In genomic region chr13:56522821-56523167, GRCm38 (mm10) we compare ENCODE assay signal across 8 mouse cellular contexts. TPM values are rescaled to one million over a fixed set of nuclear protein-coding genes. Genes with fewer than 3 reads are reported as not detected.
A peak's percentile ranks its signal among the peaks of the same experiment; 100 is the strongest.
DNase-seq lines count a peak whose midpoint lies in the region; ATAC-seq and TF ChIP-seq lines count a peak whose summit lies in the region.

No protein-coding gene starts in this region.

- H3K27me3 ChIP-seq in heart, embryonic 15.5 days = no peaks in the 10 kb centered on the region
- no peaks in the 10 kb centered on the region for H3K27me3 ChIP-seq in forebrain, postnatal 0 days (ENCODE audit: insufficient read depth, low read length)

- no peak for DNase-seq in heart, postnatal 14 days
- DNase-seq in ES-E14 (ENCODE audit: low read depth, low spot score) = no peak
- DNase-seq in forebrain, postnatal 0 days = no peak
- no peak for DNase-seq in thymus, postnatal 0 days (ENCODE audit: low spot score)
- no peak for DNase-seq in left cerebral cortex, adult 11 months (ENCODE audit: low spot score)
- no peak for DNase-seq in urinary bladder, adult 2 months (ENCODE audit: low spot score)

- no peak overlapping the region for H3K27ac ChIP-seq in heart, embryonic 15.5 days
- H3K27ac ChIP-seq in ES-E14 (ENCODE audit: insufficient read depth, low read depth, low read length, poor library complexity, severe bottlenecking) (no peak overlapping the region), macrophage (no peak overlapping the region)
- 0 out of 2 replicates have a peak overlapping the region, but pooled peaks have one; percentile 46 for H3K27ac ChIP-seq in forebrain, postnatal 0 days (ENCODE audit: low read depth, low read length)

- no peaks in the 10 kb centered on the region for H3K36me3 ChIP-seq in heart, embryonic 15.5 days
- no peaks in the 10 kb centered on the region for H3K36me3 ChIP-seq in ES-E14 (ENCODE audit: control insufficient read depth, insufficient read depth, low read length, poor library complexity, severe bottlenecking)
- no peaks in the 10 kb centered on the region for H3K36me3 ChIP-seq in forebrain, postnatal 0 days (ENCODE audit: insufficient read depth)
- H3K36me3 ChIP-seq in macrophage (ENCODE audit: inconsistent target) = no peaks in the 10 kb centered on the region

- peak overlapping the region; percentile 93 for H3K4me2 ChIP-seq in heart, embryonic 15.5 days
- peak overlapping the region; percentile 71 for H3K4me2 ChIP-seq in forebrain, postnatal 0 days (ENCODE audit: low read depth)

- no peaks in the 10 kb centered on the region for H3K9me3 ChIP-seq in heart, embryonic 15.5 days (replicated peaks)
- H3K9me3 ChIP-seq in ES-E14 (ENCODE audit: control insufficient read depth, insufficient read depth, low read depth, low read length) = no peaks in the 10 kb centered on the region
- no peaks in the 10 kb centered on the region for H3K9me3 ChIP-seq in forebrain, postnatal 0 days (ENCODE audit: low read length)

- peak overlapping the region; percentile 70 for H3K4me3 ChIP-seq in heart, embryonic 15.5 days
- H3K4me3 ChIP-seq in ES-E14 (ENCODE audit: insufficient read depth in 1 of 2, low read depth in 1 of 2, low read length in 2 of 2, poor library complexity in 1 of 2, severe bottlenecking in 1 of 2) (peak overlapping the region; percentile 60 to 79), macrophage (ENCODE audit: inconsistent target) (peak overlapping the region; percentile 41)
- H3K4me3 ChIP-seq in forebrain, postnatal 0 days (ENCODE audit: low read depth, low read length) = peak overlapping the region; percentile 64

- H3K79me2 ChIP-seq in macrophage (ENCODE audit: inconsistent target) = no peaks in the 10 kb centered on the region

- no peak for TF ChIP-seq CTCF in forebrain, postnatal 0 days (IDR thresholded peaks at IDR 0.05; ENCODE audit: low read depth)

- 6% methylated on average over 8 of the region's 8 CpGs for WGBS in heart, embryonic 15.5 days
- WGBS in forebrain, postnatal 0 days = 3% methylated on average over 8 of the region's 8 CpGs
- WGBS in macrophage (ENCODE audit: missing documents) = 11% methylated on average over 8 of the region's 8 CpGs

- peaks cover 5% of the 10 kb centered on the region for H3K4me1 ChIP-seq in heart, embryonic 15.5 days (replicated peaks)
- no peaks in the 10 kb centered on the region; a peak in 1 of 4 replicates for H3K4me1 ChIP-seq in ES-E14 (ENCODE audit: control insufficient read depth in 2 of 2, insufficient read depth in 2 of 2, low read length in 2 of 2, poor library complexity in 1 of 2)
- no peaks in the 10 kb centered on the region for H3K4me1 ChIP-seq in forebrain, postnatal 0 days (ENCODE audit: insufficient read depth)

- no peak for ATAC-seq in heart, embryonic 15.5 days (replicated peaks; ENCODE audit: insufficient number of reproducible peaks, insufficient read depth, low FRiP score, low read depth)
- peak; percentile 35; the same call in 1 of the 2 replicates for ATAC-seq in forebrain, postnatal 0 days

- in situ Hi-C loops in ES-E14 (cut with MboI; ENCODE audit: low sequenced_read_pairs in 2 of 2, unreplicated experiment in 2 of 2) = no loop called here

- H3K9ac ChIP-seq in heart, embryonic 15.5 days = peak overlapping the region; percentile 66
- H3K9ac ChIP-seq in ES-E14 (ENCODE audit: insufficient read depth, low read depth, low read length, poor library complexity, severe bottlenecking) = peak overlapping the region; percentile 27
- peak overlapping the region; percentile 62 for H3K9ac ChIP-seq in forebrain, postnatal 0 days

- intact Hi-C loops in heart, postnatal 14 days (cut with DNase I) = no loop called here

TF ChIP-seq in ES-E14, 5 proteins besides CTCF, POLR2A, EP300 and RAD21:
- TF ChIP-seq MAFK (IDR thresholded peaks at IDR 0.05; ENCODE audit: insufficient read depth, low read depth, low read length) (no peak), ZC3H11A (IDR thresholded peaks at IDR 0.05; ENCODE audit: borderline replicate concordance, low read depth, low read length) (no peak), ZNF384 (IDR thresholded peaks at IDR 0.05; ENCODE audit: low read depth, low read length) (no peak), CHD2 (IDR thresholded peaks at IDR 0.05; ENCODE audit: low read depth, low read length) (no peak), HCFC1 (IDR thresholded peaks at IDR 0.05; ENCODE audit: borderline replicate concordance, insufficient read depth, low read length) (no peak)

RNA-seq across cellular contexts. Expression of gene Fbxl21, which starts 0.5 kb away (rescaled TPM):
- 0.92 and 0.99 TPM in 2 replicates for polyA plus RNA-seq in heart, embryonic 15.5 days (2015; fragmentation: Nextera tagmentation; extraction: Ambion mirVana)
- total RNA-seq in heart, postnatal 14 days (2021) = under 1 TPM; 0.24 to 0.79 TPM
- total RNA-seq in ES-E14 (2012; rRNA removed) = 0.58 and 1.2 TPM in 2 replicates
- total RNA-seq in forebrain, postnatal 0 days (2014; rRNA removed) = 5.4 and 7.1 TPM in 2 replicates
- 3.4 and 4.3 TPM in 2 replicates for polyA plus RNA-seq in forebrain, postnatal 0 days (2015; fragmentation: Nextera tagmentation; extraction: Ambion mirVana)
- 1 to 10 TPM in 10 of 26 experiments, under 1 TPM in 13, not detected in 3; 0.18 to 2.0 (median 0.92) TPM for total RNA-seq in macrophage (2018; cell fraction: chromatin; rRNA removed)
- total RNA-seq in macrophage (2018; cell fraction: cytosol; rRNA removed) = 1 to 10 TPM in 1 of 26 experiments, under 1 TPM in 25; 0.36 to 1.1 (median 0.52) TPM
- 1 to 10 TPM in 7 of 26 experiments, under 1 TPM in 15, not detected in 4; 0.17 to 2.2 (median 0.77) TPM for total RNA-seq in macrophage (2018; cell fraction: nucleus; rRNA removed)
- polyA plus RNA-seq in macrophage (2018) = 0.55 to 0.82 TPM (median 0.63 TPM) in 3 replicates
- polyA plus RNA-seq in thymus, postnatal 0 days (2015; fragmentation: Nextera tagmentation; extraction: Ambion mirVana) = 1.1 TPM in 2 replicates
- 2.8 and 3.7 TPM in 2 replicates for polyA plus RNA-seq in urinary bladder, adult 2 months (2012; rRNA removed)

RNA-seq across cellular contexts. Expression of gene Lect2, which starts 25.5 kb away (rescaled TPM):
- not detected in 2 replicates for polyA plus RNA-seq in heart, embryonic 15.5 days (2015; fragmentation: Nextera tagmentation; extraction: Ambion mirVana)
- not detected for total RNA-seq in heart, postnatal 14 days (2021)
- total RNA-seq in ES-E14 (2012; rRNA removed) = not detected in 2 replicates
- total RNA-seq in forebrain, postnatal 0 days (2014; rRNA removed) = not detected in 2 replicates
- polyA plus RNA-seq in forebrain, postnatal 0 days (2015; fragmentation: Nextera tagmentation; extraction: Ambion mirVana) = not detected in 2 replicates
- not detected for total RNA-seq in macrophage (2018; cell fraction: chromatin; rRNA removed)
- total RNA-seq in macrophage (2018; cell fraction: cytosol; rRNA removed) = not detected
- not detected for total RNA-seq in macrophage (2018; cell fraction: nucleus; rRNA removed)
- polyA plus RNA-seq in macrophage (2018) = not detected in 3 replicates
- polyA plus RNA-seq in thymus, postnatal 0 days (2015; fragmentation: Nextera tagmentation; extraction: Ambion mirVana) = not detected in 2 replicates
- polyA plus RNA-seq in urinary bladder, adult 2 months (2012; rRNA removed) = not detected in 2 replicates

RNA-seq across cellular contexts. Expression of gene Il9, which starts 40.7 kb away (rescaled TPM):
- not detected in 2 replicates for polyA plus RNA-seq in heart, embryonic 15.5 days (2015; fragmentation: Nextera tagmentation; extraction: Ambion mirVana)
- total RNA-seq in heart, postnatal 14 days (2021) = not detected
- not detected in 2 replicates for total RNA-seq in ES-E14 (2012; rRNA removed)
- not detected in 2 replicates for total RNA-seq in forebrain, postnatal 0 days (2014; rRNA removed)
- not detected in 2 replicates for polyA plus RNA-seq in forebrain, postnatal 0 days (2015; fragmentation: Nextera tagmentation; extraction: Ambion mirVana)
- not detected for total RNA-seq in macrophage (2018; cell fraction: chromatin; rRNA removed)
- total RNA-seq in macrophage (2018; cell fraction: cytosol; rRNA removed) = not detected
- not detected for total RNA-seq in macrophage (2018; cell fraction: nucleus; rRNA removed)
- polyA plus RNA-seq in macrophage (2018) = not detected in 3 replicates
- 1.2 and 2.6 TPM in 2 replicates for polyA plus RNA-seq in thymus, postnatal 0 days (2015; fragmentation: Nextera tagmentation; extraction: Ambion mirVana)
- not detected in 2 replicates for polyA plus RNA-seq in urinary bladder, adult 2 months (2012; rRNA removed)
